Mouse (Mus musculus) forebrain, embryonic 11.5 days (tissue): ENCODE measurements around the gene Plcl1. TPM values are rescaled to one million over a fixed set of nuclear protein-coding genes. Genes with fewer than 3 reads are reported as not detected.
"Not testable (repeated sequence)": the region's sequence is repeated elsewhere in the genome, so short reads cannot be mapped to it uniquely, and the experiment has no call there.

Experiments used
- ATAC-seq: fragments of 200-750 bp; cut with Nextera tagmentation; replicated peaks from 2 replicates; pipeline ENCODE4 v1.8.0; 2017; ENCODE audit warnings: moderate TSS enrichment; ENCODE audit not compliant: low FRiP score
- DNase-seq: peaks from one replicate; pipeline ENCODE4 v3.0.0-alpha.2; 2017; ENCODE audit warnings: low spot score
- H3K27ac ChIP-seq: fragments of 300-500 bp; sonication (generic); 2 replicates; pipeline ENCODE4 v1.5.1; 2014; ENCODE audit warnings: low read depth, low read length
- H3K27me3 ChIP-seq: fragments of 300-500 bp; sonication (generic); 2 replicates; pipeline ENCODE4 v1.6.1; 2014; ENCODE audit warnings: mild to moderate bottlenecking, low read length, mixed read lengths; ENCODE audit not compliant: control insufficient read depth, insufficient read depth
- H3K36me3 ChIP-seq: fragments of 300-500 bp; sonication (generic); 2 replicates; pipeline ENCODE4 v1.6.1; 2014; ENCODE audit warnings: mild to moderate bottlenecking, low read length, moderate library complexity, mixed read lengths; ENCODE audit not compliant: control insufficient read depth, insufficient read depth
- H3K4me1 ChIP-seq: fragments of 300-500 bp; sonication (generic); replicated peaks from 2 replicates; pipeline ENCODE4 v1.6.1; 2014; ENCODE audit warnings: low read length, mixed read lengths; ENCODE audit not compliant: control insufficient read depth, insufficient read depth
- H3K4me2 ChIP-seq: fragments of 300-500 bp; sonication (generic); 2 replicates; pipeline ENCODE4 v1.6.1; 2014; ENCODE audit warnings: low read depth, mild to moderate bottlenecking, low read length, moderate library complexity, mixed read lengths; ENCODE audit not compliant: severe bottlenecking
- H3K4me3 ChIP-seq: fragments of 300-500 bp; sonication (generic); 2 replicates; pipeline ENCODE4 v1.5.1; 2014; ENCODE audit warnings: low read depth, low read length
- H3K9ac ChIP-seq: fragments of 300-500 bp; sonication (generic); 2 replicates; pipeline ENCODE4 v1.6.1; 2014; ENCODE audit warnings: low read length
- H3K9me3 ChIP-seq: fragments of 300-500 bp; sonication (generic); 2 replicates; pipeline ENCODE4 v1.6.1; 2016; ENCODE audit warnings: low read length, mixed read lengths; ENCODE audit not compliant: control insufficient read depth
- WGBS: fragments of 180-500 bp; shearing (Covaris S2); extraction: QIAGEN DNeasy Blood & Tissue Kit; methylation state at CpG from one replicate; pipeline ENCODE4 v1.1.7; 2014; 5-methylcytosine and 5-hydroxymethylcytosine counted together
- polyA plus RNA-seq: library from polyadenylated mRNA; unstranded; fragments of >200 nt; fragmentation: Nextera tagmentation; extraction: Ambion mirVana; gene quantifications from 2 replicates; pipeline ENCODE4 v1.2.1, GENCODE M21; 2014

Gene Plcl1
- polyA plus RNA-seq, 1 experiment from 2014 or later, result 2.2 TPM

- DNase-seq (no peak), ATAC-seq (no peak)
- Histone ChIP-seq H3K9ac (no peak overlapping the region), H3K4me2 (no peak overlapping the region), H3K4me3 (no peak overlapping the region), H3K9me3 (no peaks in the 10 kb centered on the region), H3K27ac (no peak overlapping the region), H3K36me3 (no peaks in the 10 kb centered on the region), H3K27me3 (no peaks in the 10 kb centered on the region), H3K4me1 (no peaks in the 10 kb centered on the region)
- 88% methylated on average over 2 of the region's 2 CpGs for WGBS
Observed at GRCm38 (mm10) chr1:55446876-55447275, 41.2 kb downstream of the Plcl1 start.

- H3K9ac ChIP-seq, result no peak overlapping the region
- no peak for DNase-seq
Observed at GRCm38 (mm10) chr1:55447661-55448060, 41.9 kb downstream of the Plcl1 start.

GRCm38 (mm10) chr1:55448104-55448503 lies 42.4 kb downstream of the Plcl1 start:
- 88% methylated on average over 1 of the region's 1 CpGs for whole genome bisulfite sequencing
- Histone ChIP-seq H3K9me3 (no peaks in the 10 kb centered on the region), H3K4me3 (no peak overlapping the region)

More at GRCm38 (mm10) chr1:55447661-55448060, 41.9 kb downstream of the Plcl1 start:
- Histone ChIP-seq H3K4me2 (no peak overlapping the region), H3K36me3 (no peaks in the 10 kb centered on the region), H3K4me3 (no peak overlapping the region), H3K4me1 (no peaks in the 10 kb centered on the region), H3K9me3 (no peaks in the 10 kb centered on the region), H3K27me3 (no peaks in the 10 kb centered on the region), H3K27ac (no peak overlapping the region)
- no peak for ATAC-seq
- WGBS, result 86% methylated on average over 2 of the region's 2 CpGs

GRCm38 (mm10) chr1:55449779-55450178 lies 44.1 kb downstream of the Plcl1 start:
- WGBS, result 82% methylated on average over 3 of the region's 3 CpGs
- Histone ChIP-seq H3K4me3 (no peak overlapping the region), H3K4me2 (no peak overlapping the region), H3K27me3 (no peaks in the 10 kb centered on the region), H3K27ac (no peak overlapping the region), H3K9me3 (no peaks in the 10 kb centered on the region), H3K4me1 (no peaks in the 10 kb centered on the region), H3K9ac (no peak overlapping the region), H3K36me3 (no peaks in the 10 kb centered on the region)
- DNase-seq, result no peak
- no peak for ATAC-seq

More at GRCm38 (mm10) chr1:55448104-55448503, 42.4 kb downstream of the Plcl1 start:
- H3K27me3 ChIP-seq, result no peaks in the 10 kb centered on the region
- ATAC-seq, result no peak
- no peak for DNase-seq
- no peaks in the 10 kb centered on the region for H3K36me3 ChIP-seq
- no peak overlapping the region for H3K4me2 ChIP-seq
- no peak overlapping the region for H3K9ac ChIP-seq
- no peaks in the 10 kb centered on the region for H3K4me1 ChIP-seq
- no peak overlapping the region for H3K27ac ChIP-seq

GRCm38 (mm10) chr1:55454119-55454518 lies 48.4 kb downstream of the Plcl1 start:
- Histone ChIP-seq H3K4me2 (no peak overlapping the region), H3K9ac (no peak overlapping the region), H3K4me1 (no peaks in the 10 kb centered on the region), H3K36me3 (no peaks in the 10 kb centered on the region), H3K4me3 (no peak overlapping the region), H3K9me3 (no peaks in the 10 kb centered on the region), H3K27ac (no peak overlapping the region), H3K27me3 (no peaks in the 10 kb centered on the region)
- DNase-seq, result no peak
- 84% methylated on average over 5 of the region's 5 CpGs for WGBS
- no peak for ATAC-seq

GRCm38 (mm10) chr1:55462301-55462700 lies 56.6 kb downstream of the Plcl1 start:
- no peak overlapping the region for H3K4me3 ChIP-seq
- WGBS, result 78% methylated on average over 5 of the region's 5 CpGs
- H3K4me1 ChIP-seq, result no peaks in the 10 kb centered on the region
- no peaks in the 10 kb centered on the region for H3K36me3 ChIP-seq
- no peak overlapping the region for H3K9ac ChIP-seq
- H3K27me3 ChIP-seq, result no peaks in the 10 kb centered on the region
- no peak overlapping the region for H3K4me2 ChIP-seq
- no peak overlapping the region for H3K27ac ChIP-seq
- ATAC-seq, result no peak
- no peak for DNase-seq
- H3K9me3 ChIP-seq, result no peaks in the 10 kb centered on the region

GRCm38 (mm10) chr1:55473756-55474155 lies 68.0 kb downstream of the Plcl1 start:
- WGBS, result 90% methylated on average over 9 of the region's 9 CpGs

GRCm38 (mm10) chr1:55474976-55475375 lies 69.3 kb downstream of the Plcl1 start:
- ATAC-seq, result no peak
- WGBS, result 89% methylated on average over 7 of the region's 7 CpGs
- H3K27me3 ChIP-seq, result no peaks in the 10 kb centered on the region
- H3K4me3 ChIP-seq, result no peak overlapping the region
- H3K9ac ChIP-seq, result no peak overlapping the region
- H3K4me2 ChIP-seq, result no peak overlapping the region
- no peaks in the 10 kb centered on the region for H3K36me3 ChIP-seq
- H3K27ac ChIP-seq, result no peak overlapping the region
- DNase-seq, result no peak
- H3K4me1 ChIP-seq, result no peaks in the 10 kb centered on the region
- H3K9me3 ChIP-seq, result no peaks in the 10 kb centered on the region

More at GRCm38 (mm10) chr1:55473756-55474155, 68.0 kb downstream of the Plcl1 start:
- Histone ChIP-seq H3K9me3 (no peaks in the 10 kb centered on the region), H3K4me1 (no peaks in the 10 kb centered on the region), H3K27me3 (no peaks in the 10 kb centered on the region), H3K27ac (no peak overlapping the region), H3K4me3 (no peak overlapping the region), H3K9ac (no peak overlapping the region), H3K4me2 (no peak overlapping the region), H3K36me3 (no peaks in the 10 kb centered on the region)
- ATAC-seq, result no peak
- DNase-seq, result no peak

GRCm38 (mm10) chr1:55487371-55487770 lies 81.7 kb downstream of the Plcl1 start:
- 88% methylated on average over 10 of the region's 10 CpGs for WGBS
- H3K4me3 ChIP-seq, DNase-seq: not testable (repeated sequence)

More at GRCm38 (mm10) chr1:55487371-55487770, 81.7 kb downstream of the Plcl1 start:
- H3K27ac ChIP-seq, H3K4me2 ChIP-seq, ATAC-seq, H3K36me3 ChIP-seq, H3K4me1 ChIP-seq, H3K9ac ChIP-seq, H3K9me3 ChIP-seq, H3K27me3 ChIP-seq: not testable (repeated sequence)
